Mouse (Mus musculus): Measurements from ENCODE around the gene Gm12666. TPM values are rescaled to one million over a fixed set of nuclear protein-coding genes. Genes with fewer than 3 reads are reported as not detected.

Gm12666 gene
- not detected in 2 replicates for polyA plus RNA-seq (2012; rRNA removed)

GRCm38 (mm10) chr4:92191649-92192048 is at the start of gene Gm12666:
Gene Gm12666, minus strand, starts transcription at chr4:92191749.

GRCm38 (mm10) chr4:92147134-92147533 is 44.4 kb downstream of the Gm12666 start, which contains the start of gene Izumo3:
Gene Izumo3, minus strand, starts transcription at chr4:92147234.

Other genes starting within 250 kb of the Gm12666 start
- gene Izumo3, start 44.5 kb downstream of the Gm12666 start, polyA plus RNA-seq (2012; rRNA removed) = not detected in 2 replicates